Mouse (Mus musculus): ENCODE data around the gene Ptpn5.

The Ptpn5 gene

GRCm38 (mm10) chr7:47056273-47056672 lies 77.2 kb downstream of the Ptpn5 start:
- DNase-seq (ENCODE audit: low read depth), result no peak

- no peak for DNase-seq (ENCODE audit: low read depth)
Observed at GRCm38 (mm10) chr7:47055744-47056143, 77.7 kb downstream of the Ptpn5 start.

DNA sequence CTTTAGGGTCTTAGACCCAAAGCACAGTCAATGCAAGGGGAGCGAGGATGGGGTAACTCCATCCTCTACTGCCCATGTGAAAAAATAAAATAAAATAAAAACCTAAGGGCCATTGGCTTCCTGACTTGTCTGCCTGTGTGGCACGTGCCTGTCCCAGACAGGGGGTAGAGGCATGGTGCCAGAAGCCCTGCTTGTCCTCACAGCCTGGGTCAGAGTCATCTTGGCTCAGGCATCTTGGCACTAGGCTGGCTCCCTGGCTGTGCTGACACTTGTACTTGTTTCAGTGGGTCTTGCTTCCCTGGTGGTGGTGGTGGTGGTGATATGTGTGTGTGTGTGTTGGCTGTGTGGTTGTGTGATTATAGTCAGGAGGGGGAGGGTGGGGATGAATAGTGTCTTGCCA lies 78.8 kb downstream of the Ptpn5 start:
- no peak for DNase-seq (ENCODE audit: low read depth)

GRCm38 (mm10) chr7:47053287-47053686 lies 80.2 kb downstream of the Ptpn5 start:
- no peak for DNase-seq (ENCODE audit: low read depth)

- DNase-seq (ENCODE audit: low read depth), result no peak
Observed at GRCm38 (mm10) chr7:47052276-47052675, 81.2 kb downstream of the Ptpn5 start.

GRCm38 (mm10) chr7:47051404-47052151 lies 81.9 kb downstream of the Ptpn5 start:
- DNase-seq (ENCODE audit: low read depth), result no peak

GRCm38 (mm10) chr7:47050766-47051165 lies 82.7 kb downstream of the Ptpn5 start:
- peak; percentile 39 for DNase-seq (ENCODE audit: low read depth)

DNA sequence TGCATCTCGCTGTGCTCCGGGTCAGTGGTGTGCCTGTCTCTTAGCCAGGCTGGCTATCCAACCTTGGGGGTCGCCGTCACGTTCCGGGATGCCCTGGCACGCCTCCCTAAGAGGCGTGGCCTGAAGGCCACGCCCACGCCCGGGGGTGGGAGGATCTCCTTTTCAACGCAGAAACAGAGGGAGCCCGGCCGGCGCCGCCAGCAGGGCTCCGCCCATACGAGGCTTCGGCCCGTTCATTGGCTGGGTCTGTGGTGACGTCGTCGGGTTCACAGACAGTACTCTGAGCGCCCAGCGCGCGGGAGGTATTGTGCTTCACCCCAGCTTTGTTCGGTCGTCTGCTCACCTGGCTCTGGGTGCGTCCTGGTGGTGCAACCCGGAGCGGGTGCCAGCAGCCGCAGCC lies 83.1 kb downstream of the Ptpn5 start, which contains the start of gene Tmem86a:
Gene Tmem86a, plus strand, starts transcription at position 236 of the 400 bp plus-strand sequence.
- peak; percentile 89 for DNase-seq (ENCODE audit: low read depth)

DNA sequence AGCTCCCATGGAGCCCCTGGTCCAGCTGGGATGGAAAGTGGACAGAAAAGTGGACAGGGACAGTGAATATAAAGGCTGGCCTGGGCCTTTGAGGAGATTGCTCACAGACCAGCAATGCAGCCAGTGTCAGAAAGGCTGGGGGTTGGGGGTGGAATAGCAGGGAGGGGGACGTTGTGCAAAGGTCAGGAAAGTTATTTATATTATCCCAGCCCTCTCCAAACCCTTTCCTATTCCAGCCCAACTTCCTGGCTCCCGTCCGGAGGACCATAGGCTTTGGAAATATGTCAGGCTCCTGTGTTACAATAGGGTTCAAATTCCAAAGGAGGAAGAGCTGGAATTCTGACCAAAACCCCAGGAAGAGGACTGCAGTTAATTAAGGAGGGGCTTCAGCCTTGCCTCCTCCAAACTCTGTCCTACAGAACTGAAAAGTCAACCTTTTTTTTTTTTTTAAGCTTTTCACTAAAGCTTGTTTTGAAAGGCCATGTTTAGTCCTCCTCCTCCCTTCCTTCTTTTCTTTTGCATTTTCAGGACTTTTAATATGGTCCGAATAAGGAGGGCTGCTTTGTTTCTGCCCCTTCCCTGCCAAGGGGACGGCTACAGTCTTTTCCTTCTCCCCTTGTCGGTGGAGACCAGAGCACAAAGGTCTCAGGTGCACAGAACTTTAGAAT lies 90.5 kb downstream of the Ptpn5 start:
- DNase-seq (ENCODE audit: low read depth), result no peak

DNA sequence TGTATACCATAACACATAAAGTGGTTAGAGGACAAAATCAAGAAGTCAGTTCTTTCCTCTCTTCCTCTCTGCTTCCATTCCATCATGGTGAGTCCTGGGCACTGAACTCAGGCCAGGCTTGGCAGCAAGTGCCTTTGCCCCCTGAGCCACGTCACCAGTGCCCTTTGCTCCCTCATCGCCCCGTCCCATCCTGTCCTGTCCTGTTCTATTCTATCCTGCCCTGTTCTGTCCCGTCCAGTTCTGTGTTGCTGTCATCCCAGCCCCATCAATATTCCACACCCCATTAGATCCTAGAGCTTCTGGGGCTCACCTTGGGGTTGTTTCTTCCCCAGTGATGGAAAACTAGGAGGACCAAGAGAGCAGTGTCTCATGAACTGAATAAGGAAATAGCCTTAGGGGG lies 91.4 kb downstream of the Ptpn5 start:
- DNase-seq (ENCODE audit: low read depth), result no peak

DNA sequence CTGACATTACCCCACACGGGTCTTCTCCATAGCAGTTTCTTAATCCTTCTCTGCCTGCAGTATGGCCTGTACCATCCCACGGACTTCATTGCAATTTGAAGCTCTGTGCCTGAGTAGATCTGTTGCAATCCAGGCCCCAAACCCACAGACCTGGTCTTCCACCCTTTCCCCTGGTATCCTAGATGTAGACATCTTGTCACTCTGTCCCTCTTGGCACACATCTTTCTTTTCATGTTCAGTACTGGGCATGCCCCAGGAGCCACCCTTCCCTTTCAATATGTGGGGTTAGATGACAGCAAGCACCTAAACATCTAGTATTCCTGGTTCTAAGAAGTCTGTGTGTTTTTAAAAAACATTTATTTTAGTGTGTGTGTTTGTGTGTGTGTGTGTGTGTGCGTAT lies 91.8 kb downstream of the Ptpn5 start:
- no peak for DNase-seq (ENCODE audit: low read depth)

- DNase-seq (ENCODE audit: low read depth), result no peak
Observed at GRCm38 (mm10) chr7:47035426-47035825, 98.1 kb downstream of the Ptpn5 start.

GRCm38 (mm10) chr7:47034785-47035384 lies 98.6 kb downstream of the Ptpn5 start:
- DNase-seq (ENCODE audit: low read depth), result no peak

GRCm38 (mm10) chr7:47031371-47031770 lies 102.1 kb downstream of the Ptpn5 start:
- no peak for DNase-seq (ENCODE audit: low read depth)

- DNase-seq (ENCODE audit: low read depth), result no peak
Observed at GRCm38 (mm10) chr7:47030517-47031193, 102.8 kb downstream of the Ptpn5 start.
